Mouse (Mus musculus): ENCODE measurements around the gene Tmem136. TPM values are rescaled to one million over a fixed set of nuclear protein-coding genes. Genes with fewer than 3 reads are reported as not detected.

Tmem136 gene
- polyA plus RNA-seq, 2 experiments: 0.57 to 0.94 TPM

GRCm38 (mm10) chr9:43094828-43095227 is 21.5 kb downstream of the Tmem136 start:
- TF ChIP-seq EP300 (IDR thresholded peaks at IDR 0.05; ENCODE audit: low read depth) (no peak), CTCF (IDR thresholded peaks at IDR 0.05; ENCODE audit: low read depth) (no peak)
- WGBS (ENCODE audit: insufficient replicate concordance): 66% methylated on average over 4 of the region's 4 CpGs
- H3K4me1 ChIP-seq (replicated peaks; ENCODE audit: control insufficient read depth in 2 of 2, insufficient read depth in 2 of 2, low read length in 1 of 2): peaks cover 0 to 6% of the 10 kb centered on the region in 2 experiments; a peak in 3 of 4 replicates
- no peak overlapping the region for H3K27ac ChIP-seq
- H3K9ac ChIP-seq (replicated peaks): no peak overlapping the region
- ATAC-seq (ENCODE audit: insufficient read depth) (no peak), DNase-seq (ENCODE audit: low read depth in 3 of 3, low spot score in 3 of 3) (no peak)
- H3K4me2 ChIP-seq (ENCODE audit: low read depth): no peak overlapping the region
- H3K27me3 ChIP-seq (ENCODE audit: control insufficient read depth, insufficient read depth, low read length): no peaks in the 10 kb centered on the region
- H3K4me3 ChIP-seq (ENCODE audit: insufficient read depth in 1 of 2, low read depth in 2 of 2, low read length in 2 of 2): no peak overlapping the region
- H3K9me3 ChIP-seq (ENCODE audit: control insufficient read depth, low read length): no peaks in the 10 kb centered on the region
- H3K36me3 ChIP-seq (replicated peaks; ENCODE audit: control insufficient read depth, insufficient read depth, low read depth): no peaks in the 10 kb centered on the region

DNA sequence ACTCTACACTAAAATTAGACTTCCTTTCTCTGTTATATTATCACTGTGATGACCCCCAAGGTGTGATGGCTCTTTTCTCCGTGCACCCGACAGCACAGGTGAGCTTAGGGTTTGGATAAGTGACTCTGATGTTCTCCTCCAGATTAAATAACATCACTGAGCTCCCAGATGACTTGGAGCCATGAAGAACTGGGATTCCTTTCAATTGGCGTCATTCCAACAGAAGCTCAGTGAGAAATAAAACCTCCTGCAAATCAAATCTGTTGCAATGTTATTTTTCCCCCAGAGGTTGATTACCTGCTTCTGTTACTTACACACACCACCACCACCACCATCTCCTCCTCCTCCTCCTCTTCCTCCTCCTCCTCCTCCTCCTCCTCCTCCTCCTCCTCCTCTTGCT is 22.6 kb downstream of the Tmem136 start:
- Histone ChIP-seq H3K36me3 (replicated peaks; ENCODE audit: control insufficient read depth, insufficient read depth, low read depth) (no peaks in the 10 kb centered on the region), H3K9ac (replicated peaks) (no peak overlapping the region), H3K9me3 (ENCODE audit: control insufficient read depth, low read length) (no peaks in the 10 kb centered on the region), H3K27ac (no peak overlapping the region), H3K27me3 (ENCODE audit: control insufficient read depth, insufficient read depth, low read length) (no peaks in the 10 kb centered on the region), H3K4me2 (ENCODE audit: low read depth) (no peak overlapping the region), H3K4me1 (replicated peaks; ENCODE audit: control insufficient read depth in 2 of 2, insufficient read depth in 2 of 2, low read length in 1 of 2) (peaks cover 0 to 3% of the 10 kb centered on the region in 2 experiments; a peak in 3 of 4 replicates), H3K4me3 (ENCODE audit: insufficient read depth in 1 of 2, low read depth in 2 of 2, low read length in 2 of 2) (no peak overlapping the region)
- WGBS (ENCODE audit: insufficient replicate concordance): 67% methylated on average over 3 of the region's 3 CpGs
- ATAC-seq (ENCODE audit: insufficient read depth) (no peak), DNase-seq (ENCODE audit: low read depth in 3 of 3, low spot score in 3 of 3) (no peak)
- TF ChIP-seq CTCF (IDR thresholded peaks at IDR 0.05; ENCODE audit: low read depth): no peak
- no peak for TF ChIP-seq EP300 (IDR thresholded peaks at IDR 0.05; ENCODE audit: low read depth)

DNA sequence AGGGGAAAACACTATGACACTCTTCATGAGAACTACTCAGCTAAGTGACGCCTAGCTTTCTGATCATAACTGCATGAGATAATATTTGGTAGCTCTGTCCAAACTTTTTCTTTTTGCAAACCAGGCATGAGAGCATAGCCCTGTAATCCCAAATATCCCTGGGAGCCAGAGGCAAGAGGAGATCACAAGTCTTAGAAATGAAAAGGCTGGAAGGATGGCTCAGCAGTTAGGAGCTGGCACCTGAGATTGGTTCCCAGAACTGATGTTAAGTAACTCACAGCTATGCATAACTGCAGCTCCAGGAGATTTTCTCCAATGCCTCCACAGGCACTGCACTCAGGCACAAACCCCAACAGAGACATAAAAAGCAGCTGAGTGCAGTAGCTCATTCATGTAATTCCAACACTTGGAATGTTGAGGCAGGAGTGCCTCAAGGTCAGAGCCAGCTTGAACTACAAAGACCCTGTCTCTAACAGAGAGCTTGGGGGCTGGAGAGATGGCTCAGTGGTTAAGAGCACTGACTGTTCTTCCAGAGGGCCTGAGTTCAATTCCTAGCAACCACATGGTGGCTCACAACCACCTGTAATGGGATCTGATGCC is 30.6 kb downstream of the Tmem136 start:
- ATAC-seq (ENCODE audit: insufficient read depth) (no peak), DNase-seq (ENCODE audit: low read depth in 3 of 3, low spot score in 3 of 3) (no peak)
- H3K4me2 ChIP-seq (ENCODE audit: low read depth): no peak overlapping the region
- no peak overlapping the region for H3K27ac ChIP-seq
- no peak overlapping the region for H3K4me3 ChIP-seq (ENCODE audit: insufficient read depth in 1 of 2, low read depth in 2 of 2, low read length in 2 of 2)
- peaks cover 0 to under 1% of the 10 kb centered on the region in 2 experiments; a peak in 1 of 4 replicates for H3K4me1 ChIP-seq (replicated peaks; ENCODE audit: control insufficient read depth in 2 of 2, insufficient read depth in 2 of 2, low read length in 1 of 2)
- TF ChIP-seq CTCF (IDR thresholded peaks at IDR 0.05; ENCODE audit: low read depth) (no peak), EP300 (IDR thresholded peaks at IDR 0.05; ENCODE audit: low read depth) (no peak)
- H3K36me3 ChIP-seq (replicated peaks; ENCODE audit: control insufficient read depth, insufficient read depth, low read depth): no peaks in the 10 kb centered on the region
- WGBS (ENCODE audit: insufficient replicate concordance): 75% methylated on average over 1 of the region's 1 CpGs
- H3K27me3 ChIP-seq (ENCODE audit: control insufficient read depth, insufficient read depth, low read length): no peaks in the 10 kb centered on the region
- H3K9ac ChIP-seq (replicated peaks): no peak overlapping the region
- H3K9me3 ChIP-seq (ENCODE audit: control insufficient read depth, low read length): no peaks in the 10 kb centered on the region

- no peak for DNase-seq (ENCODE audit: low read depth in 3 of 3, low spot score in 3 of 3)
- H3K4me1 ChIP-seq (replicated peaks; ENCODE audit: control insufficient read depth in 2 of 2, insufficient read depth in 2 of 2, low read length in 1 of 2): peaks cover 0 to 2% of the 10 kb centered on the region in 2 experiments; a peak in 1 of 4 replicates
- H3K4me3 ChIP-seq (ENCODE audit: insufficient read depth in 1 of 2, low read depth in 2 of 2, low read length in 2 of 2): no peak overlapping the region
- no peak overlapping the region for H3K4me2 ChIP-seq (ENCODE audit: low read depth)
- no peaks in the 10 kb centered on the region for H3K36me3 ChIP-seq (replicated peaks; ENCODE audit: control insufficient read depth, insufficient read depth, low read depth)
- TF ChIP-seq CTCF (IDR thresholded peaks at IDR 0.05; ENCODE audit: low read depth): no peak
- no peak for TF ChIP-seq EP300 (IDR thresholded peaks at IDR 0.05; ENCODE audit: low read depth)
- no peaks in the 10 kb centered on the region for H3K9me3 ChIP-seq (ENCODE audit: control insufficient read depth, low read length)
- H3K9ac ChIP-seq (replicated peaks): no peak overlapping the region
- ATAC-seq (ENCODE audit: insufficient read depth): no peak
- no peaks in the 10 kb centered on the region for H3K27me3 ChIP-seq (ENCODE audit: control insufficient read depth, insufficient read depth, low read length)
- 74% methylated on average over 7 of the region's 7 CpGs for WGBS (ENCODE audit: insufficient replicate concordance)
- no peak overlapping the region for H3K27ac ChIP-seq
These were observed 31.6 kb downstream of the Tmem136 start for GRCm38 (mm10) chr9:43084496-43085362.

DNA sequence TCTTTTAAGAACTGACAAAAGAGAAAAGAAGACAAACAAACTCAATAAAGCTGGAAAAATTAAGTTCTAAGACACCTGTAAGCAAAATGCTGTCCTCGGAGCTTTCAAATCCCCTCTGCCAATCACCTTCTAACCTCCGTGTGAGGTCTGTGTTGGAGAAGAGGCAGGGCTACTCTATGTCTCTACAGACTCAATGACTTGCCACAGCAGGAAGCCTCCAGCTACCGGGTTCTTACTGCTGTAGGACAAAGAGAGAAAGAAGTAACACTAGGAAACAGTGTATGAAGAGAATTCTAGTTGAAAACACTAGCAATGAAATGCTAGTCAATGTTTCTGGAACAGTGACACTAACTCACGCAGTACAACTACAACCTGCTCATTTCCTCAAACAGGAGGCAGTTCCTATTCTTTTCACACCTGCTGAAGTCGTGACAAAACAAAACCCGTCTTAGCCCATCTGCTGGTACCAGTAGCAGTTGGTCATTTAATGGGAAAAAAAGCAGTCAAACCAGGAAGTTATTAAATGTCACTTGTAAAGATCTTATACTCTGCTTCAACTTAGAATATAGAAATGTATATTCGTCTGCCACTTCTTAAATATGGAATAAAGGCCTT is 32.8 kb downstream of the Tmem136 start:
- Histone ChIP-seq H3K27ac (no peak overlapping the region), H3K4me1 (replicated peaks; ENCODE audit: control insufficient read depth in 2 of 2, insufficient read depth in 2 of 2, low read length in 1 of 2) (peaks cover 0 to 2% of the 10 kb centered on the region in 2 experiments; a peak in 1 of 4 replicates), H3K9ac (replicated peaks) (no peak overlapping the region), H3K36me3 (replicated peaks; ENCODE audit: control insufficient read depth, insufficient read depth, low read depth) (no peaks in the 10 kb centered on the region), H3K9me3 (ENCODE audit: control insufficient read depth, low read length) (no peaks in the 10 kb centered on the region), H3K4me2 (ENCODE audit: low read depth) (no peak overlapping the region), H3K4me3 (ENCODE audit: insufficient read depth in 1 of 2, low read depth in 2 of 2, low read length in 2 of 2) (no peak overlapping the region), H3K27me3 (ENCODE audit: control insufficient read depth, insufficient read depth, low read length) (no peaks in the 10 kb centered on the region)
- ATAC-seq (ENCODE audit: insufficient read depth) (no peak), DNase-seq (ENCODE audit: low read depth in 3 of 3, low spot score in 3 of 3) (no peak)
- TF ChIP-seq EP300 (IDR thresholded peaks at IDR 0.05; ENCODE audit: low read depth) (no peak), CTCF (IDR thresholded peaks at IDR 0.05; ENCODE audit: low read depth) (no peak)
- WGBS (ENCODE audit: insufficient replicate concordance): 54% methylated on average over 7 of the region's 7 CpGs
